Mouse (Mus musculus): Measurements from ENCODE around the gene Klk15. TPM values are rescaled to one million over a fixed set of nuclear protein-coding genes. Genes with fewer than 3 reads are reported as not detected.
"Not testable (repeated sequence)": the region's sequence is repeated elsewhere in the genome, so short reads cannot be mapped to it uniquely, and the experiment has no call there.

The Klk15 gene
- total RNA-seq, 2 experiments from 2014 or later, result not detected

DNA sequence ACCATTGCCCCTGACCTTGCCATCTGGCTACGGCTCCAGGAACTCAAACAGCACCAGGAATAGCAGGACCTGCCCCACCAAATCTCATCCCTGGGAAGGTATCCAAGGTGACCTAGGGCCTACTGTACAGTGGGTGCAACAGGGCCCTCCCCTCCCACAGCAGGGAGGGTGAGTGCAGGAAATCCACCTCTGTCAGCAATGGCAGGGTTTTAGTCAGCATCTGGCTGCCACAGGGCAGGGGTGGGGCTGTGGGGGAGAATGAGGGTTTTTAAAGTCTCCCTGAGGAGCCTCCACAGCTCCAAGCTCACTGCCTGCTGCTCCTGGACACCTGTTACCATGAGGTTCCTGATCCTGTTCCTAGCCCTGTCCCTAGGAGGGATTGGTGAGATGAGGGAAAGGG is 42.2 kb downstream of the Klk15 start, which contains the start of gene Klk1b9:
TSS of gene Klk1b9 (plus strand) at position 301 of the 400 bp plus-strand sequence.
- DNase-seq, result not testable (repeated sequence)

GRCm38 (mm10) chr7:43985657-43986056 is 52.1 kb downstream of the Klk15 start:
- DNase-seq, result no peak

Other genes starting within 250 kb of the Klk15 start
- gene Klk14, start 243.3 kb upstream of the Klk15 start, total RNA-seq (2021), result under 1 TPM; 0.23 to 0.47 TPM
- gene Klk13, start 221.2 kb upstream of the Klk15 start, total RNA-seq (2021), result not detected
- not detected for gene Klk12, start 164.8 kb upstream of the Klk15 start, total RNA-seq (2021)
- gene Klk11, start 159.1 kb upstream of the Klk15 start, total RNA-seq (2021), result under 1 TPM in 1 of 2 experiments, not detected in 1; 0.30 TPM
- gene Klk10, start 152.7 kb upstream of the Klk15 start, total RNA-seq (2021), result under 1 TPM; 0.20 to 0.49 TPM
- not detected for gene Klk9, start 141.8 kb upstream of the Klk15 start, total RNA-seq (2021)
- gene Klk8, start 136.2 kb upstream of the Klk15 start, total RNA-seq (2021), result 10 to 100 TPM in 1 of 2 experiments, 1 to 10 TPM in 1; 8.9 to 10.2 TPM
- not detected for gene Klk7, start 122.4 kb upstream of the Klk15 start, total RNA-seq (2021)
- not detected for gene Klk6, start 109.2 kb upstream of the Klk15 start, total RNA-seq (2021)
- gene Klk5, start 91.8 kb upstream of the Klk15 start, total RNA-seq (2021), result not detected
- not detected for gene Klk4, start 52.6 kb upstream of the Klk15 start, total RNA-seq (2021)
- gene Klk1b8, start 16.9 kb downstream of the Klk15 start, total RNA-seq (2021), result not detected
- gene Klk1b1, start 33.0 kb downstream of the Klk15 start, total RNA-seq (2021), result not detected
- gene Klk1b9, start 42.3 kb downstream of the Klk15 start, total RNA-seq (2021), result not detected
- not detected for gene Klk1b11, start 62.1 kb downstream of the Klk15 start, total RNA-seq (2021)
- gene Klk1b26, start 78.4 kb downstream of the Klk15 start, total RNA-seq (2021), result 1 to 10 TPM; 2.8 to 4.1 TPM
- gene Klk1b27, start 118.5 kb downstream of the Klk15 start, total RNA-seq (2021), result not detected
- gene Klk1b21, start 168.6 kb downstream of the Klk15 start, total RNA-seq (2021), result not detected
- gene Klk1b22, start 178.9 kb downstream of the Klk15 start, total RNA-seq (2021), result not detected
- gene Klk1b16, start 203.0 kb downstream of the Klk15 start, total RNA-seq (2021), result not detected

Data from heart, adult 18-20 months (tissue).